Mouse (Mus musculus) liver, postnatal 0 days (tissue): ENCODE data around the gene Slc35f6. TPM values are rescaled to one million over a fixed set of nuclear protein-coding genes. Genes with fewer than 3 reads are reported as not detected.
"Not testable (repeated sequence)": the region's sequence is repeated elsewhere in the genome, so short reads cannot be mapped to it uniquely, and the experiment has no call there.

Source experiments
- ATAC-seq: fragments of 200-750 bp; cut with Nextera tagmentation; 2 replicates; pipeline ENCODE4 v1.8.0; 2017; ENCODE audit warnings: mild to moderate bottlenecking, moderate library complexity
- DNase-seq: peaks from one replicate; pipeline ENCODE4 v3.0.0-alpha.2; 2016
- H3K27ac ChIP-seq: fragments of 300-500 bp; sonication (generic); 2 replicates; pipeline ENCODE4 v1.5.1; 2014; ENCODE audit warnings: antibody characterized with exemption, moderate library complexity, mild to moderate bottlenecking, low read depth
- H3K27me3 ChIP-seq: fragments of 300-500 bp; sonication (generic); 2 replicates; pipeline ENCODE4 v1.6.1; 2014; ENCODE audit warnings: low read length, control low read depth, mixed read lengths; ENCODE audit not compliant: insufficient read depth
- H3K36me3 ChIP-seq: fragments of 300-500 bp; sonication (generic); replicated peaks from 2 replicates; pipeline ENCODE4 v1.6.1; 2014; ENCODE audit warnings: mild to moderate bottlenecking, control low read depth, low read length, moderate library complexity, mixed read lengths; ENCODE audit not compliant: insufficient read depth
- H3K4me1 ChIP-seq: fragments of 300-500 bp; sonication (generic); 2 replicates; pipeline ENCODE4 v1.6.1; 2014; ENCODE audit warnings: antibody characterized with exemption, mild to moderate bottlenecking, control low read depth; ENCODE audit not compliant: insufficient read depth
- H3K4me2 ChIP-seq: fragments of 300-500 bp; sonication (generic); 2 replicates; pipeline ENCODE4 v1.6.1; 2014; ENCODE audit warnings: low read depth, mild to moderate bottlenecking, low read length, moderate library complexity, mixed read lengths
- H3K4me3 ChIP-seq: fragments of 300-500 bp; sonication (generic); 2 replicates; pipeline ENCODE4 v1.5.1; 2014; ENCODE audit warnings: low read depth, low read length
- H3K9ac ChIP-seq: fragments of 300-500 bp; sonication (generic); replicated peaks from 2 replicates; pipeline ENCODE4 v1.6.1; 2014; ENCODE audit warnings: mild to moderate bottlenecking, moderate library complexity
- H3K9me3 ChIP-seq: fragments of 300-500 bp; sonication (generic); 2 replicates; pipeline ENCODE4 v1.6.1; 2016; ENCODE audit warnings: mild to moderate bottlenecking, control low read depth, low read length, mixed read lengths
- CTCF ChIP-seq: sonication (generic); IDR thresholded peaks from 2 replicates; pipeline ENCODE4 v1.5.1; 2016; ENCODE audit warnings: antibody characterized with exemption, low read depth
- EP300 ChIP-seq: IDR thresholded peaks from 2 replicates; pipeline ENCODE4 v1.6.1; 2016; ENCODE audit warnings: antibody characterized with exemption, low read depth, mild to moderate bottlenecking
- WGBS: fragments of 180-500 bp; shearing (Covaris S2); extraction: QIAGEN DNeasy Blood & Tissue Kit; methylation state at CpG from one replicate; pipeline ENCODE4 v1.1.7; 2014; ENCODE audit not compliant: insufficient replicate concordance; 5-methylcytosine and 5-hydroxymethylcytosine counted together
- polyA plus RNA-seq: library from polyadenylated mRNA; unstranded; fragments of >200 nt; fragmentation: Nextera tagmentation; extraction: Ambion mirVana; gene quantifications from 2 replicates; pipeline ENCODE4 v1.2.1, GENCODE M21; 2015

The Slc35f6 gene
- polyA plus RNA-seq, 1 experiment from 2014 or later: 13.8 TPM

GRCm38 (mm10) chr5:30670091-30670490, 22.4 kb downstream of the Slc35f6 start:
- no peak for ATAC-seq
- WGBS: 77% methylated on average over 7 of the region's 7 CpGs
- Histone ChIP-seq H3K4me2 (no peak overlapping the region), H3K27ac (no peak overlapping the region), H3K27me3 (no peaks in the 10 kb centered on the region), H3K4me3 (no peak overlapping the region), H3K36me3 (peaks cover 60% of the 10 kb centered on the region), H3K9ac (no peak overlapping the region), H3K4me1 (peaks cover 22% of the 10 kb centered on the region), H3K9me3 (no peaks in the 10 kb centered on the region)
- TF ChIP-seq EP300: no peak
- no peak for TF ChIP-seq CTCF
- no peak for DNase-seq

- H3K4me2 ChIP-seq: no peak overlapping the region
- no peaks in the 10 kb centered on the region for H3K9me3 ChIP-seq
- DNase-seq (no peak), ATAC-seq (peak; percentile 80)
- no peak overlapping the region for H3K4me3 ChIP-seq
- no peak for TF ChIP-seq CTCF
- no peak for TF ChIP-seq EP300
- peaks cover 6% of the 10 kb centered on the region for H3K4me1 ChIP-seq
- H3K36me3 ChIP-seq: peaks cover 72% of the 10 kb centered on the region
- H3K27ac ChIP-seq: peak overlapping the region; percentile 66
- WGBS: 64% methylated on average over 7 of the region's 7 CpGs
- no peak overlapping the region for H3K9ac ChIP-seq
- H3K27me3 ChIP-seq: no peaks in the 10 kb centered on the region
Measured at GRCm38 (mm10) chr5:30674001-30674400, 26.3 kb downstream of the Slc35f6 start.

GRCm38 (mm10) chr5:30676800-30677199, 29.1 kb downstream of the Slc35f6 start:
- no peak overlapping the region for H3K4me3 ChIP-seq
- H3K27ac ChIP-seq: no peak overlapping the region
- no peaks in the 10 kb centered on the region for H3K27me3 ChIP-seq
- no peaks in the 10 kb centered on the region for H3K4me1 ChIP-seq
- DNase-seq: no peak
- H3K36me3 ChIP-seq: peaks cover 51% of the 10 kb centered on the region
- 87% methylated on average over 7 of the region's 7 CpGs for WGBS
- no peaks in the 10 kb centered on the region for H3K9me3 ChIP-seq
- H3K9ac ChIP-seq: no peak overlapping the region
- no peak overlapping the region for H3K4me2 ChIP-seq
- ATAC-seq: no peak
- TF ChIP-seq CTCF: no peak
- TF ChIP-seq EP300: no peak

- H3K9me3 ChIP-seq, H3K4me1 ChIP-seq, H3K27ac ChIP-seq, H3K4me3 ChIP-seq, H3K9ac ChIP-seq, H3K27me3 ChIP-seq, ATAC-seq, H3K4me2 ChIP-seq, DNase-seq: not testable (repeated sequence)
- peaks cover 38% of the 10 kb centered on the region for H3K36me3 ChIP-seq
- 86% methylated on average over 3 of the region's 3 CpGs for WGBS
Measured at GRCm38 (mm10) chr5:30678069-30678468, 30.3 kb downstream of the Slc35f6 start.

GRCm38 (mm10) chr5:30678722-30679296, 31.1 kb downstream of the Slc35f6 start:
- H3K27ac ChIP-seq: no peak overlapping the region
- ATAC-seq (no peak), DNase-seq (no peak)
- no peaks in the 10 kb centered on the region for H3K9me3 ChIP-seq
- no peaks in the 10 kb centered on the region for H3K4me1 ChIP-seq
- H3K9ac ChIP-seq: no peak overlapping the region
- WGBS: 88% methylated on average over 4 of the region's 4 CpGs
- peaks cover 31% of the 10 kb centered on the region for H3K36me3 ChIP-seq
- H3K27me3 ChIP-seq: no peaks in the 10 kb centered on the region
- no peak overlapping the region for H3K4me2 ChIP-seq
- TF ChIP-seq EP300 (no peak), CTCF (no peak)
- H3K4me3 ChIP-seq: no peak overlapping the region

GRCm38 (mm10) chr5:30679593-30679992, 31.9 kb downstream of the Slc35f6 start:
- Histone ChIP-seq H3K4me1 (no peaks in the 10 kb centered on the region), H3K27ac (no peak overlapping the region), H3K4me3 (no peak overlapping the region), H3K9ac (no peak overlapping the region), H3K27me3 (no peaks in the 10 kb centered on the region), H3K36me3 (peaks cover 23% of the 10 kb centered on the region), H3K9me3 (no peaks in the 10 kb centered on the region), H3K4me2 (no peak overlapping the region)
- ATAC-seq (no peak), DNase-seq (no peak)
- TF ChIP-seq EP300: no peak
- WGBS: 48% methylated on average over 5 of the region's 5 CpGs

GRCm38 (mm10) chr5:30681970-30682369, 34.2 kb downstream of the Slc35f6 start:
- no peaks in the 10 kb centered on the region for H3K4me1 ChIP-seq
- WGBS: 81% methylated on average over 5 of the region's 5 CpGs
- TF ChIP-seq EP300: no peak
- no peak for TF ChIP-seq CTCF

More at GRCm38 (mm10) chr5:30681970-30682369, 34.2 kb downstream of the Slc35f6 start:
- Histone ChIP-seq H3K9ac (no peak overlapping the region), H3K9me3 (no peaks in the 10 kb centered on the region), H3K36me3 (0 out of 2 replicates have a peak, but pooled peaks cover 2% of the 10 kb centered on the region), H3K4me3 (no peak overlapping the region), H3K27me3 (no peaks in the 10 kb centered on the region), H3K4me2 (no peak overlapping the region), H3K27ac (no peak overlapping the region)
- no peak for ATAC-seq
- no peak for DNase-seq
